Mouse (Mus musculus) thymus, adult 2 months (tissue): Measurements from ENCODE around the gene Gm26938. TPM values are rescaled to one million over a fixed set of nuclear protein-coding genes. Genes with fewer than 3 reads are reported as not detected.

ENCODE experiments used
- DNase-seq: peaks from one replicate; pipeline ENCODE4 v3.0.0; 2021
- H3K27ac ChIP-seq: fragments of 200-500 bp; 2 replicates; pipeline ENCODE4 v1.5.1; 2012; ENCODE audit warnings: low read length, control low read depth; ENCODE audit not compliant: control insufficient read depth, insufficient read depth
- H3K27me3 ChIP-seq: fragments of 200-500 bp; 2 replicates; pipeline ENCODE4 v1.6.1; 2012; ENCODE audit warnings: mild to moderate bottlenecking, low read length, moderate library complexity, mixed read lengths; ENCODE audit not compliant: control insufficient read depth, insufficient read depth
- H3K36me3 ChIP-seq: fragments of 200-500 bp; 2 replicates; pipeline ENCODE4 v1.6.1; 2012; ENCODE audit warnings: mild to moderate bottlenecking, low read length, moderate library complexity; ENCODE audit not compliant: control insufficient read depth, insufficient read depth
- H3K4me1 ChIP-seq: fragments of 200-500 bp; replicated peaks from 2 replicates; pipeline ENCODE4 v1.6.1; 2012; ENCODE audit warnings: low read length; ENCODE audit not compliant: control insufficient read depth, insufficient read depth
- H3K4me3 ChIP-seq: fragments of 200-500 bp; 2 replicates; pipeline ENCODE4 v1.5.1; 2012; ENCODE audit warnings: mild to moderate bottlenecking, low read length, control low read depth, moderate library complexity; ENCODE audit not compliant: control insufficient read depth, insufficient read depth
- CTCF ChIP-seq: fragments of 200-500 bp; IDR thresholded peaks from 2 replicates; pipeline ENCODE4 v1.5.1; 2012; ENCODE audit warnings: mild to moderate bottlenecking, control low read depth, low read length, moderate library complexity, borderline replicate concordance; ENCODE audit not compliant: control insufficient read depth, poor library complexity, insufficient read depth; ENCODE audit errors: extremely low read depth
- POLR2A ChIP-seq: fragments of 200-500 bp; IDR thresholded peaks from 2 replicates; pipeline ENCODE4 v1.6.1; 2012; ENCODE audit warnings: mild to moderate bottlenecking, low read length, control low read depth, moderate library complexity; ENCODE audit not compliant: control insufficient read depth, poor library complexity, insufficient read depth; ENCODE audit errors: extremely low read depth
- WGBS: fragments of 180-500 bp; shearing (Covaris S2); methylation state at CpG from one replicate; pipeline ENCODE4 v1.1.7; 2018; 5-methylcytosine and 5-hydroxymethylcytosine counted together
- polyA plus RNA-seq: library from polyadenylated mRNA; depleted of rRNA; stranded (reverse); fragments of >200 nt; gene quantifications from 2 replicates; pipeline ENCODE4 v1.2.3, GENCODE M21; 2012

The Gm26938 gene
- polyA plus RNA-seq, 1 experiment = not detected

- Histone ChIP-seq H3K27me3 (no peaks in the 10 kb centered on the region), H3K36me3 (peaks cover 18% of the 10 kb centered on the region), H3K4me3 (no peak overlapping the region), H3K4me1 (peaks cover 49% of the 10 kb centered on the region), H3K27ac (no peak overlapping the region)
- no peak for TF ChIP-seq CTCF
- TF ChIP-seq POLR2A = no peak
- WGBS = 87% methylated on average over 13 of the region's 13 CpGs
- no peak for DNase-seq
These were observed 29.3 kb downstream of the Gm26938 start for GRCm38 (mm10) chr5:139796900-139797299.

GRCm38 (mm10) chr5:139796001-139796620, 30.1 kb downstream of the Gm26938 start:
- peaks cover 50% of the 10 kb centered on the region for H3K4me1 ChIP-seq
- WGBS = 91% methylated on average over 9 of the region's 9 CpGs
- peaks cover 18% of the 10 kb centered on the region for H3K36me3 ChIP-seq
- H3K27ac ChIP-seq = no peak overlapping the region
- TF ChIP-seq CTCF (no peak), POLR2A (no peak)
- no peak overlapping the region for H3K4me3 ChIP-seq
- H3K27me3 ChIP-seq = no peaks in the 10 kb centered on the region
- no peak for DNase-seq

GRCm38 (mm10) chr5:139794938-139795337, 31.3 kb downstream of the Gm26938 start:
- no peak overlapping the region for H3K4me3 ChIP-seq
- WGBS = 13% methylated on average over 10 of the region's 10 CpGs
- peaks cover 7% of the 10 kb centered on the region for H3K36me3 ChIP-seq
- H3K4me1 ChIP-seq = peaks cover 53% of the 10 kb centered on the region
- DNase-seq = no peak
- TF ChIP-seq POLR2A = no peak
- TF ChIP-seq CTCF = no peak
- H3K27ac ChIP-seq = no peak overlapping the region
- no peaks in the 10 kb centered on the region for H3K27me3 ChIP-seq

- 62% methylated on average over 5 of the region's 5 CpGs for WGBS
These were observed 32.1 kb downstream of the Gm26938 start for GRCm38 (mm10) chr5:139794137-139794536.

GRCm38 (mm10) chr5:139793338-139794089, 32.7 kb downstream of the Gm26938 start:
- peak; percentile 30 for DNase-seq
- TF ChIP-seq POLR2A (no peak), CTCF (no peak)
- no peaks in the 10 kb centered on the region for H3K36me3 ChIP-seq
- peak overlapping the region; percentile 66 for H3K27ac ChIP-seq
- WGBS = 7% methylated on average over 11 of the region's 11 CpGs
- peaks cover 53% of the 10 kb centered on the region for H3K4me1 ChIP-seq
- H3K27me3 ChIP-seq = no peaks in the 10 kb centered on the region
- H3K4me3 ChIP-seq = peak overlapping the region; percentile 28

More at GRCm38 (mm10) chr5:139794137-139794536, 32.1 kb downstream of the Gm26938 start:
- H3K4me1 ChIP-seq = peaks cover 53% of the 10 kb centered on the region
- TF ChIP-seq POLR2A (no peak), CTCF (no peak)
- H3K27me3 ChIP-seq = no peaks in the 10 kb centered on the region
- no peak overlapping the region for H3K4me3 ChIP-seq
- no peaks in the 10 kb centered on the region; the same call in 1 of the 2 replicates for H3K36me3 ChIP-seq
- no peak for DNase-seq
- H3K27ac ChIP-seq = no peak overlapping the region; the same call in 1 of the 2 replicates

GRCm38 (mm10) chr5:139792966-139793337, 33.3 kb downstream of the Gm26938 start:
- 2% methylated on average over 3 of the region's 3 CpGs for WGBS
- TF ChIP-seq CTCF (no peak), POLR2A (no peak)
- peaks cover 50% of the 10 kb centered on the region for H3K4me1 ChIP-seq
- no peak for DNase-seq
- peak overlapping the region; percentile 66 for H3K27ac ChIP-seq
- no peaks in the 10 kb centered on the region for H3K36me3 ChIP-seq
- H3K4me3 ChIP-seq = peak overlapping the region; percentile 28; the same call in 1 of the 2 replicates
- no peaks in the 10 kb centered on the region for H3K27me3 ChIP-seq
